Mouse (Mus musculus) embryo, embryonic 10.5 days (tissue): Measurements from ENCODE around the gene Htr1f.

Experiments used
- DNase-seq: peaks from one replicate; pipeline ENCODE4 v3.0.0-alpha.2; 2015; ENCODE audit warnings: low spot score

Gene Htr1f

DNA sequence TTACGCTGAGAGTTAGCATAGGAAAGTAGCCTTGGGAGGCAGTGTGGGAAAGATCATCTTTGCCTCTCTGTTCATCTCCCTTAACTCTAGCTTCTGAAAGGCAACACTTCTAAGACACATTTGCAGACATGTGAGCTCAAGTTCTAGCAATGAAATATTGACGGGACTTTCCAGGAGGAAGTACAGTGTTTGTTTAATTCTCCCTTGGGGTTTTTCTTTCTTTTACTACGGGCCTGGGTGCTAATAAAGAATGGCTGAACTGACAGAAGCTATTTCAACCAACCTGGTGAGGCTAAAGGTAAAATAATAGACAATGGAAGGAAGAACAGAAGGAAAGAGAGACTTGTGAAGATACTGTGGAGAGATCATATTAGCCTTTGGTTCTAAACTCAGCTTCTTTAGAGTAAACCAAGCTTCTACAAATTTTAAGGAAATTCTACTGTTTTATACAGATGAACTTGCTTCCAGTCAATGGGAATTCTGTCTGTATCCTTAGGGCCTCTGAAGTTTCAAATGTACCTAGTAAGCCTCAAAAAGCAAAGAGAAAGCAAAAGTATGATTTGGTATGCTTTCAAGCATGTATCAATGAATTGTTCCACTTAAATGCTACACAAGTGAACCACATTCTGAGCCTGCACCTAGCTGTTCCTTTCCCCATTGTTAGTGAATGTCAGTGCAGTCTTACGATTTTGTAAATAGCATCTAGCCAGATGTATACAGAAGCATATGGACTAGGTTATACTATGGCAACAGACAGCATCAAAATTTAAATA is 131.9 kb downstream of the Htr1f start:
- no peak for DNase-seq

DNA sequence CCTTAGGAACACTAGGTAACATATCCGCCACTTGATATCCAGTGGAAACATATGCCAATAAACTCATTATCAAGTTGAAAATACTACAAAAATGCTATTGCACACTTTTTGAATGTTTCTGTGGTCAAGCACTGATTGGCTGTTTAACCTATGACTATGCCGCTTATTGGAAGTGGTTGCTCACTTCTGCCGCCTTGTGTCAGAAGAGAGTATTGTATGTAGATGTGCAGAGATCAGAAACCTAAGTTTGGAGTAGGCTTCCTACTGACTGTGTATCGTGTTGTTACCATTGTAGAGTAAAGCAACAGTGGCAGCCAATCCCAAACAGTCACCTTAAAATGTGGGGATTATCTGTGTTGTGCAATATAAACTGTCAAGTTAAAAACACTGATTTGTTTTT is 144.0 kb downstream of the Htr1f start:
- DNase-seq = peak; percentile 21

DNA sequence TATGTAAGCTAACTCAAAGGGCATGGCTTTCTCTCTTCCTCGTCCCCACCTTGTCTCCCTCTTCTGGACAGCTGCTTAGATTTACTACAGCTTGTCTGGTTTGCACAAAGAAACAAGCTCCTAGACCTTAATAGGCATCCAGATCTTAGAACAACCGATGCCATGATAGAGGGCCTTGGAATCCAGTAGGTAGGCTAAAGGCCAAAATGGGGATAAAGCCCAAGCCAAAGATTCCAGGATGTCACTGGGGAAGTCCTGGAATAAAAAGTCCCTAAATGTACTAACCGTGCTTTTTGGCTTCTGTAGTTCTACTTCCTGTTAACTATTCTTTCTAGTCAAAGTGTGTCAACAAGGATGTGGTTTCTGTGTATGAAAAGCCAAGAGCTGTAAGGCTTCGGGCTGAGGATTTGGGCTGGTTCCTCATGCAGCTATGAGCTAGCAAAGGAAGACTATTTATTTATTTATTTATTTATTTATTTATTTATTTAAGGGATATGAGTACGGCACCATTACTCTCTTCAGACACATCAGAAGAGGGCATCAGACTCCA is 163.9 kb downstream of the Htr1f start:
- DNase-seq = no peak

DNA sequence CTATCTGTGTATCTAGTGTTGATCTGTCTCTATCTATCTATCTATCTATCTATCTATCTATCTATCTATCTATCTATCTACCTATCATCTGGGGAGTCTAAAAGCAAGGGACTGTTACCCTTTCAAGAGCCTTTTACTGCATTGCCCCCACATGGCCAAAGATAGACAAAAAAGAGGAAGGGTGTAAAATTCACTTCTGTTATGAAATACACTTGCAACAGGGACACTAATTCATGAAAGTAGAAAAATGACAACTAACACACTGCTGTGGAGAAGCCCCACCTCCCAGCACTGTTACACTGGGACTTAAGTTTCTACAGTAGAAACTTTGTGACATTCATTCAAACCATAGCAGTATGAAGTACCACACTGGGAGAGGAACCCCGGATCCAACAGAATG is 170.9 kb downstream of the Htr1f start:
- DNase-seq = no peak

DNA sequence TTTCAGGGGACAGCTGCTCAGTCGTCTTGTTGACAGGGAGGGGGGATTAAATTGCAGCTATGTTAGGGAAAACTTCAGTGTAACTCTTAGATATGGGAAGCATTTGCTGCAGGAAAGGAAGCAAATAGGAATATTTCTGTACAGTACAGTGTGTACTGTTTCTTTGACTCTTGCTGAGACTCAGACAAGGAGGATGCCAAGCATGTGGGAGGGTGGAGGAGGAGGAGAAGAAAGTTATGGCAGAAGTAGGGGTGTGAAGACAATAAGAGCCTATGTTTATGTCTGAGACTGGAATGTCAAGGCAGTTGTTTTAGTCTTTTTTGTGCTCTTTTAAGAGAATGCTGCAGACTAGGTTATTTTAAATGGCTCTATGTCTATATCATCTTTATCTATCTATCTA is 171.6 kb downstream of the Htr1f start:
- DNase-seq = no peak

DNA sequence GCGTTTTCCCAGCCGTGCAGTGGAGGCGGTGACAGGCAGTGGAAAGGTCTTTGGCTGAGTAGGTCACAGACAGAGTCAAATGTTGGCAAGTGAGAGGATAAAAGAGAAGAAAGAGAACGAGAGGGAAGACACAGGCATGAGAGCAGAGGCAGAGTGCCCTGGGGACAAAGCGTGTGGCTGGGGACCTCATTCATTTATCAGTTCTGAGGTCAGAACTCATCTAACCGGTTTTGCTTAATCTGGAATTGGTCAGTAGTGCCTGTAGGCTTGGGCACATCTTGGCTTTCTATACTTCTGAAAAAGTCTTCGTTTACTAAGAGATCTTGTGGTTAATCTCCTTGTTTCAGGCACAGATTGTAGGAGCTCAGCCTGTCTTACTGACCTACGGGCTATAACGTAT is 182.2 kb downstream of the Htr1f start:
- no peak for DNase-seq

DNA sequence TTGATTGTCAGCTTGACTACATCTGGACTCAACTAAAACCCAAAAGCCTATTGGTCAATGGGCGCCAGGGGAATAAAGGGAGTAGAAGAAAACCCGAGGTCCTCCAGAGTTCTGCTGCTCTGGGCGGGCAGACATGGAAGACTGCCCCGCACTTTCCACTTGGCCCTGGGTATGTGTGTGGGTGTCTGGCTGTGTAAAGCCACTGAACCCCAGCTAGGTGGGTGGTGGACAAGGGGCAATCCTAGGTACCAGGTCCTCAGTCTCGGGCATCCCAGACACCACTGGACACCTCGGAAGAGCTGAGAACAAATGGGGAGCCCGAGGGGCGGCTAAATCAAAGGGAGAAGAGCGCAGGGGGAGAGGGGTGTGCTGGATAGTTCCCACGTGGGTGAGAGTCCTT is 196.9 kb downstream of the Htr1f start:
- DNase-seq = no peak

DNA sequence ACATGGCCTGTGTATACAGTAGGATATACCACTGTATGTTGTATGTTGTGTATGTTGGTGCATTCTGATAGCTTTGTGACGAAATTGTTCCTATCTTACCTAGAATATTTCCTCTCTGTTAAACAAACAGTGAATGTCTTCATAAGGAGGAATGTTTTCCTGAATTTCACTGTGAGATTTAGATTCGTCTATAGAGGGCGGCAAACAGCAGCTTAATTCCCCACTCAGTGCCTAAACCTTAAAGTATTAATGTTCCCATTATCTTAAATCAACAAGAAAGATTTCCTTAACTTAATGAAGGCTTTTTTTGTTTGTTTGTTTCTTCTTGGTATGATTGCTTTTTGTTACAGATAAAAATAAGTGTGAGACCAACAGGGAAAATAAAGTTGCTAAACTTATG is 198.5 kb downstream of the Htr1f start:
- peak; percentile 38 for DNase-seq

DNA sequence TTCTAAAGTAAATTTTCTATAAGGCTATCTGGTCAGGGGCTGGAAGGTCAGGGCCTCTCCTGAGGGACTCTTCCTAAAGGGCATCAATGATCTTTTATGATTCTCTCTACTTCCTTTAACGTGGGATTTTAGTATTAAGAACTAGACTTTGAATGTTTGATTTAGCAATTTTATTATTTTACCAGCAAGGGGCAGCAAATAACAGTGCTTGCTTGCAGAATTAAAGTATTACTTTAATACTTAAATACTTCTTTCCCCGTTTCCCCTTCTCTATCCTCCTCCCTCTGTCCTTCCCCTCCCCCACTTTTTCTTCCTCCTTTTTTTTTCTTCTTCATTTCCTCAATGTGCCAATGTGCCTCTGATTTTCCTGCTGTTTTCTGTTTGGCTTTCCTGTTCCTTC is 202.3 kb downstream of the Htr1f start:
- DNase-seq = no peak

DNA sequence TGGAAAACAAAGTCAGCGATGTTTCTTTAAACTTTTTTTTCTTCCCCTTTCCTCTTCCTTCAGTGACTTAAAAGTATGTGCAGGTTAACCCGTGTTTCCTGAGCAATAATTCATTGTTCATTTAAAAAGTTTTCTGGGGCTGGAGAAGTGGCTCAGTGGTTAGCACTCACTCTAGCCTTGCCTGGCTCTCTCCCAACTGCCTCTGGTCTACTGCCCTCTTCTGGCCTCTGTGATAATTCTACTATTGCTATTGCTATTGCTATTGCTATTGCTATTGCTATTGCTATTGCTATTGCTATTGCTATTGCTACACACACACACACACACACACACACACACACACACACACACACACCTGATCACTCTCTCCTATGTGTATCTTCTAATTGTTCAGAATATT is 206.6 kb downstream of the Htr1f start:
- DNase-seq = no peak

DNA sequence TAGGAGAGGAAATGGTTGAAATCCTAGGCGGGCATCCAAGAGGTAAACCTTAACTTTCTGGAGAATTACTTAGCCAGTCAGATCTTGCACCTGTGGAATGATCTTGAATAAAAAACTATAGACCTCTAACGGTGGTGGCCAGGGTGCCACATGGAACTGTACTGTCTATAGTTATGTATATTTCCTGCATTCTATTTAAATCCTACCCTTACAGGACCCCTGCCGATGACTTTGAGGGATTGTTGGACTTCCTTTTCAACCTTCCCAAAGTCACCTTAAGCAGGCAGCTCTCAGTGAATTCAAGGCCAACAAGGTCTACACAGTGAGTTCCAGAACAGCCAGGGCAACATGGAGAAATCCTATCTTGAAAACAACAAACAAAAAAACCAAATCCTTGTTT is 216.2 kb downstream of the Htr1f start:
- no peak for DNase-seq

DNA sequence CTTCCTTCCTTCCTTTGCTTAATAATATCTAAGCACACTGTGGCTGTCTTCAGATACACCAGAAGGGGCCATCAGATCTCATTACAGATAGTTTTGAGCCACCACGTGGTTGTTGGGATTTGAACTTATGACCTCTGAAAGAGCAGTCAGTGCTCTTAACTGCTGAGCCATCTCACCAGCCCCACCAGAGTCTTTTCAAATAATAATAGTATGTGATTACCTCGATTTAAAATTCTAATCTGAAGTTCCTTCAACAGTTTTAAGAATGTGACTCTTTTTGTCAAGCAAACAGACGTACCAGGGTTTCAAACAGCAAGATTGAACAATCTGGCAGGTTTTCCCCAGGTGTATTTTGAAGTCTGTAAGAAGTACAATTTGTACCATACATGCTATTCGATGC is 220.1 kb downstream of the Htr1f start:
- peak; percentile 13 for DNase-seq

DNA sequence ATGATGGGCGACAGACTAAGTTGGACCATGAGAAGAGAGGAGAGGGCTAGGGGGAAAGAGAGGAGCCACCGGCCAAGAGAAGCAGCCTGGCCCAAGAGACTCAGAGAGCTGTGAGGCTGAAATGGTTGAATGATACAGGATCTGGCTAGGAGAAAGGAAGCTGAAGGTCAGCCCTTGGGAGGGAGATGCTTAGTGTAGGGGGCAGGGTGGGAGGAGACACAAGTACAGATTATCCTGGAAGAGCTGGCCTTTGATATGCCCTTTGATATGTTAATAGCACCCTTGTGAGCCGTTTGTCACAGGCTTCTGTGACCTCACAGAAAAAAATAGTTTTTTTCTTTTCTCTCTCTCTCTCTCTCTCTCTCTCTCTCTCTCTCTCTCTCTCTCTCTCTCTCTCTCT is 220.5 kb downstream of the Htr1f start:
- peak; percentile 61 for DNase-seq

DNA sequence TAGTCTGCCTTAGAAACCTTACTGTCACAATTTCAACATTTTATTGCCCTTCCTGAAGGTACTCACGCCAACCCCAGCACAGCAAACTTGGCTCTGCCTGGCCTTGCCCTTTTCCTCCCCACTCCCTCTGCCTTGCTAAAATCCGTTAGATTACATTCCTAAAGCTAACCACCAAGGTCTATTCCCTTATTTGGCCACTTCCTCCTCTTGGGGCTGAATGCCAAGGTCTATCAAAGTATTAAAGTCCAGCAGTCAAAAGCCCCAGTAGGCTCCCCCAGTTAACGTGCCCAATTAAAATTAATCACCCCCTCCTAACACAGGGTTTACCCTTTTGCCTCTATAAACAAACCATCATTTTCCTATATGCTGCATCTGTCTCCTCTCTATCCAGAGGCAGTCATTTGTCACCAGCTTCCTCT is 221.2 kb downstream of the Htr1f start:
- DNase-seq = peak; percentile 27

DNA sequence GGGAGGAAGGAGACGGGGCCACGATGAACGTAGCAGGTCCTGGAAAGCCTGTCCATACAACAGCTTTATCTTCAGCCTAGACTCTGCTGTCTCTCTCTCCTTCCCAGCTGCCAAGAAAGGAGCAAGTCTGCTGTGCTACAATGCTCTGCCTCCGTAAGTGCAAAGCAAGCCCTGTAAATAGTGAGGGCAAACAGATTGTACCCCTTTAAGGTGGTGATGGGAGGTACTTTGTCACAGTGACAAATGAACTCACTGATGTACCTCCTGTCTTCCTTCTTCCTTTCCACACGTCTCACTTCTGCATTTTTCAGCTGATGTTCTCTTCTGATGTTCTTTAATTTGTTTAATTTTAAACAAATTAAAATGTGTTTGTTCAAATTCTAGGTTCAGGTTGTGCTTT is 221.8 kb downstream of the Htr1f start:
- no peak for DNase-seq

DNA sequence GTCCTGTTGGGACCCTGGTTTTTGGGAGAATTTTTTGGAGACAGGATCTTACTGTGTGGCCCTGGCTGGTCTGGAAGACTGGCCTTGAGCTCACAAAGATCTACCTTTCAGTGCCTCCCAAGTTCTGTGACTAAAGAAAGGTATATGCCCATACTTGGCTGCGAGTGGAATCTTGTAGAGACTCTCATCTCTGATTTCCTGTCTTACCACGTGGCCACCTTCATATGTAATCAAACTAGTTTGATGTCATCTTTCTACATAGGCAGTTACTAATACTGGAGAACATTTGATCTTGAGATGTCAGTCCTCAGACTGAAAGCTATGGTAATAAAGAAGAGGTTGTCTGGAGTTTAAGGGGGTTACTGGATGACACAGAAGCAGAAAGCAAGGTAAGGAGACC is 224.2 kb downstream of the Htr1f start:
- DNase-seq = no peak

DNA sequence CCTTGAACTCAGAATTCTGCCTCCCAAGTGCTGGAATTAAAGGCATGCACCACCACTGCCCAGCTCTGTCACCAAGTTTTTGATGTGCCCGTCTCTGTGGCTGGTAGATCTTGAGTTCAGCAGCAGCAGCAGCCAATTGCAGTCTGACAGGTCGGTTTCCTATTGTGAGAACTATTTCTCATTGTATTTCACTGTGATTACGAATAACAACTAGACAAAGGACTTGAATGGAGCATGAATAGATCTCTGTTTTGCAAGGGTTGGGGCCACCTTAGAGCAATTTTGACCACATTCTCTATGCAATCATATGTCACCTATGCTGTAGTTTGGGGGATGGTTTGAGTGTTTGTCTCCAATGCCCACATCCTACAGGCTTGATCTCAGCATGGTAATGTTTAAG is 224.7 kb downstream of the Htr1f start:
- DNase-seq = no peak

DNA sequence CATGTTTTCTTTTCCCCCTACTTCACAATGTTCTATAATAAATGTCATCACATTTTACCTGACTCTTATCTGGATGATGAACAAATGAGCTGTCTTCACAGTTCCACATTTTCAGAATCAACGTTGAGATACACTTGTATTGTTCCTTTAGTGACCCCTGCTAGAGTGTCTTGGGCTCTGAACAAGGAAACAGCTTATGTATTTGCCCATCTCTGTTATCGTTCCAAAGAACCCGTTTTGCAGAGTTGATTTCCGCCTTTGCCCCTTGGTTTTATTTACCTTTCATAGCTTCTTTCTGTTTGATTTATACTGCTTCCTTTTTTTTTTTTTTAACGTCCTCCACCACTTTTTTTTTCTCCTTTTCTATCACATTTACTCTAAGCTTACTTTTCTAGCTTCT is 225.9 kb downstream of the Htr1f start:
- no peak for DNase-seq

DNA sequence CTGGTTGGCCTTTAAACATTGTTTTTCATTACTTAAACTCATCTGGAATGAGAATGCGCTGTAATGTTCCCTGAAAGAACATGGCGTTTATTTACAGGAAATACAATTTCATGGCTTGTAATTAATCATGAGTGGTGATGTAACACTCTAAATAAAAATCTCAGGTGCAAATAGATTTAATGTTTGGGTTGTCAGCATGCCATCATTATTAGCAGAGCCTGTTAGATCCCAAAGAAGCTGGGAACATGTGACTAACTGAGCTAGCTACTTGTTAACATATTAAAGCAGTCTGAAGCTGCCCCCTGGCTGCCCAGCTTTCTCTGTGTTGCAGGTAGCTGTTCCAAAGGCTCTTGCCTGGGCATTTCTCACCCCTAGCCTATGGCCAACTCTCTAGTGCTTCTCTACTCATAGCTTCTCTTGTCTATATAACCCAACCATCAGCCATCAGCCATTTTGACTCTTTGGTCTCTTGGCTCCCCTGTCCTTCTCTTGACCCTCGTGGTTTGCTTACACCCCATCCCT is 227.0 kb downstream of the Htr1f start:
- no peak for DNase-seq

DNA sequence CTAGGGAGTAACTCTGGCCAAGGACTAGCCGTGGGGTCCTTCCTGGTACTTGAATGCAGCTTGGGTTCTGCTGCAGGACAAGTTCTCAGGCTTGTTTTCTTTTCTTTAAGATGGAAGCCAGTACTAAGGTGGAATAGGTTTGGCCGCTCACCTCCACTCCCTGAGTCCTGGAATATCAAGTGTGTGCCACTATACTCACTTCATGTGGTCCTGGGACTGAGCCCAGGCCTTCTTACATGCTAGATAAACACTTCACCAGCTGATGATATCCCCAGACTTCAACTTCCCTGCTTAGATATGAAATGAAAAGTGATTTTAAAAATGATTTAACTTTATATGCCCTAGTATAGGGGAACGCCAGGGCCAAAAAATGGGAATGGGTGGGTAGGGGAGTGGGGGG is 228.3 kb downstream of the Htr1f start:
- DNase-seq = no peak

DNA sequence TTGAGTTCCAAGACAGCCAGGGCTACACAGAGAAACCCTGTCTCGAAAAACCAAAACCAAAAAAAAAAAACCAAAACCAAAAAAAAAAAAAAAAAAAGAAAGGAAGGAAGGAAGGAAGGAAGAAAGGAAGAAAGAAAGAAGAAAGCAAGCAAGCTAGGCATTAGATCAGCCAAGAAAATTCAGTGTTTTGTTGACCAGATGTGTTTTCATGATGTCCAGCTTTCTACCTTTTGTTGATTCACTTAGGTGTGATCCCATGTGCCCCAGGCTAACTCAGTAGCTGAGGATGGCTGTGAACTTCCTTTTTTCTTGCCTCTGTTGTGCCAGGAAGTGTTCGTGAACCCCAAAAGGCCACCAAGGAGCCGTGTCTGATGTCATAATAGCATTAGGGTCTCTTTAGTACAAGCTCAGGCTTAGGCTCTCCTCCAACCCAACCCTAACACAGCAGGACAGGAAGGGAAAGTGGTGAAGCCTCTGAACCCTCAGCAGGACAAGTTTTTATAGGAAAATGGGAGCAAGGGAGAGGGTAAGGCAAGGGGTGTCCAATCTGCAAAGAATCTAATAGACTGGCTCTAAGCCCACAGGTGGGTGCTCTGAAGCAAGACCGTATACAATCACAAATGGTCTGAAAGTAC is 228.9 kb downstream of the Htr1f start:
- DNase-seq = no peak

DNA sequence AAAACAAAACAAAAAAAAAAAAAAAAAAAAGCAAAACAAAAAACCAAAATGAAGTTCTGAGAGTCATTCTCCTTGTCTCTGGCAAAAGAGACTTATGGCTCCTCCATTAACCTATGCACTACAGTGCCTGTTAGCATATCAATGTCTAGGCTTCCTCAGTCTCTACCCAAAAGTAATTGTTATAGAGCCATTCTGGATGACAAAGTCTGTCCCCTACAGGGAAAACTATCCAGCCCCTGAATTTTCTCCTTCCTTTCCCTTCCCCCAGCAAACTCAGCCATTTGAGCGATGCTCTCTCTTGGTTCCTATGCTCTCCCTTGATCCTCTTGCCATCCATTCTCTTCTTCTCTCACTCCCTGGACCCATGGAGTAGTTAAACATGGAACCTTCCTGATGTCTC is 229.8 kb downstream of the Htr1f start:
- no peak for DNase-seq

DNA sequence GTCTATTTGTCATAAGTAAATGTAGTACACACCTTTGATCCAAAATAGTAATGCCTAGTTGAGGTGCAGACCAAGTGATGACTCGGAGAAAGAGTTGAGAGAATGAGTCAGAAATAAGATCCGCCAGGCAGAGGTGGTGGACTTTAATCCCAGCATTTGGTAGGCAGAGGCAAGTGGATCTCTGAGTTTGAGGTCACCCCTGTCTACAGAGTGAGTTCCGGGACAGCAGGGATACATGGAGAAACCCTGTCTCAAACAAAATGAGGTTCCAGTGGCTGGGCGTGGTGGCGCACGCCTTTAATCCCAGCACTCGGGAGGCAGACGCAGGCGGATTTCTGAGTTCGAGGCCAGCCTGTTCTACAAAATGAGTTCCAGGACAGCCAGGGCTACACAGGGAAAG is 230.3 kb downstream of the Htr1f start:
- DNase-seq = no peak
